Mouse (Mus musculus) olfactory bulb, adult 2 months (tissue): ENCODE data around the gene Dusp27.

Experiments
- CTCF ChIP-seq: fragments of 200-500 bp; IDR thresholded peaks from 2 replicates; pipeline ENCODE4 v1.5.1; 2012; ENCODE audit warnings: low read depth, mild to moderate bottlenecking, low read length, moderate library complexity; ENCODE audit not compliant: insufficient read depth
- POLR2A ChIP-seq: fragments of 200-500 bp; IDR thresholded peaks from 2 replicates; pipeline ENCODE4 v1.6.1; 2012; ENCODE audit warnings: mild to moderate bottlenecking, low read depth, low read length, moderate library complexity; ENCODE audit not compliant: insufficient read depth

DNA sequence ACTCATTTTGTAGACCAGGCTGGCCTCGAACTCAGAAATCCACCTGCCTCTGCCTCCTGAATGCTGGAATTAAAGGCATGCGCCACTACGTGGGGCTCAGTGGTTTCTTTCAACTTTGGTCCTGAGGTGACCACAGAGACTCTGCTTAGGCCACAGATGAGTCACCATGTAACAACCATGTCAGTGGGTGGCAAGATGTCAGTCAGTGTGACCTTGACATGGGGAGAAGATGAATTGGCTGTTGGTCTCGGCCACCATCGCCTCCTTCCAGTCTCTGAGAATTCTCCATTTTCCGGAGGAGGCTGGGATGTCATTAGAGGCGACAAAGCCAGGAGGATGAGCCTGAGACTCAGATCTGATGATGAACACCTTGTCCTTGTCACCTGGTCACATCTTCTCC is 42.0 kb upstream of the Dusp27 start:
- TF ChIP-seq CTCF = no peak
- no peak for TF ChIP-seq POLR2A
